Mouse (Mus musculus): ENCODE results near the gene Fam189a2.

DNA sequence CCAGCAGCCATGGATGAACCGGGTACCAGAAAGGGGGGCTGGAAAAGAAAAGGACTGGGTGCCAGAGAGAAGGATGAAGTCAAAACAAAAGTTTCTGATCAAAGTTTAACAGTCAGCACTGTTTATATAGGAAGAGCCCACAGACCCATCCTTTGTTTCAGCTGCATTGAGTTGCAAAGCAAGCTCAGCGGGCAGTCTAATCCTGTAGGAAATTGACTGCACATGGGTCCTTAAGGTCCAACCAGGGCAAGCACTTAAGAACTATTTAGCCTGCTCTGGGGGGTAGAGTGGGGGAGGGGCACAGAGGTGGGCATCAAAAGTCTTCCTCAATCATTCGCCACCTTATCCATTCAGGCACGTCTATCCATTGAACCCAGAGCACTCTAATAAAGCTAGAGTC, 42.3 kb upstream of the Fam189a2 start:
- no peak for TF ChIP-seq CTCF (IDR thresholded peaks at IDR 0.05; ENCODE audit: extremely low read depth, insufficient read length, insufficient replicate concordance, low read depth, low read length)
- no peak for TF ChIP-seq POLR2A (IDR thresholded peaks at IDR 0.05; ENCODE audit: low read depth, low read length)
